Mouse (Mus musculus) thymus, adult 2 months (tissue): ENCODE results near the gene Ror1. TPM values are rescaled to one million over a fixed set of nuclear protein-coding genes. Genes with fewer than 3 reads are reported as not detected.

Experiments
- DNase-seq: peaks from one replicate; pipeline ENCODE4 v3.0.0; 2021
- H3K27ac ChIP-seq: fragments of 200-500 bp; 2 replicates; pipeline ENCODE4 v1.5.1; 2012; ENCODE audit warnings: low read length, control low read depth; ENCODE audit not compliant: control insufficient read depth, insufficient read depth
- H3K27me3 ChIP-seq: fragments of 200-500 bp; 2 replicates; pipeline ENCODE4 v1.6.1; 2012; ENCODE audit warnings: mild to moderate bottlenecking, low read length, moderate library complexity, mixed read lengths; ENCODE audit not compliant: control insufficient read depth, insufficient read depth
- H3K36me3 ChIP-seq: fragments of 200-500 bp; 2 replicates; pipeline ENCODE4 v1.6.1; 2012; ENCODE audit warnings: mild to moderate bottlenecking, low read length, moderate library complexity; ENCODE audit not compliant: control insufficient read depth, insufficient read depth
- H3K4me1 ChIP-seq: fragments of 200-500 bp; replicated peaks from 2 replicates; pipeline ENCODE4 v1.6.1; 2012; ENCODE audit warnings: low read length; ENCODE audit not compliant: control insufficient read depth, insufficient read depth
- H3K4me3 ChIP-seq: fragments of 200-500 bp; 2 replicates; pipeline ENCODE4 v1.5.1; 2012; ENCODE audit warnings: mild to moderate bottlenecking, low read length, control low read depth, moderate library complexity; ENCODE audit not compliant: control insufficient read depth, insufficient read depth
- CTCF ChIP-seq: fragments of 200-500 bp; IDR thresholded peaks from 2 replicates; pipeline ENCODE4 v1.5.1; 2012; ENCODE audit warnings: mild to moderate bottlenecking, control low read depth, low read length, moderate library complexity, borderline replicate concordance; ENCODE audit not compliant: control insufficient read depth, poor library complexity, insufficient read depth; ENCODE audit errors: extremely low read depth
- POLR2A ChIP-seq: fragments of 200-500 bp; IDR thresholded peaks from 2 replicates; pipeline ENCODE4 v1.6.1; 2012; ENCODE audit warnings: mild to moderate bottlenecking, low read length, control low read depth, moderate library complexity; ENCODE audit not compliant: control insufficient read depth, poor library complexity, insufficient read depth; ENCODE audit errors: extremely low read depth
- WGBS: fragments of 180-500 bp; shearing (Covaris S2); methylation state at CpG from one replicate; pipeline ENCODE4 v1.1.7; 2018; 5-methylcytosine and 5-hydroxymethylcytosine counted together
- polyA plus RNA-seq: library from polyadenylated mRNA; depleted of rRNA; stranded (reverse); fragments of >200 nt; gene quantifications from 2 replicates; pipeline ENCODE4 v1.2.3, GENCODE M21; 2012

The Ror1 gene
- polyA plus RNA-seq, 1 experiment, result 0.84 TPM

GRCm38 (mm10) chr4:100214324-100215215, 119.0 kb downstream of the Ror1 start:
- H3K27ac ChIP-seq, result no peak overlapping the region
- H3K36me3 ChIP-seq, result no peaks in the 10 kb centered on the region
- WGBS, result 90% methylated on average over 13 of the region's 13 CpGs
- H3K4me1 ChIP-seq, result no peaks in the 10 kb centered on the region
- no peaks in the 10 kb centered on the region for H3K27me3 ChIP-seq
- TF ChIP-seq CTCF (no peak), POLR2A (no peak)
- no peak overlapping the region for H3K4me3 ChIP-seq
- peak; percentile 30 for DNase-seq

- H3K36me3 ChIP-seq, result no peaks in the 10 kb centered on the region
- WGBS, result 88% methylated on average over 3 of the region's 3 CpGs
- no peak overlapping the region for H3K27ac ChIP-seq
- no peaks in the 10 kb centered on the region for H3K27me3 ChIP-seq
- no peak for DNase-seq
- no peaks in the 10 kb centered on the region for H3K4me1 ChIP-seq
- H3K4me3 ChIP-seq, result no peak overlapping the region
- TF ChIP-seq POLR2A, result no peak
- TF ChIP-seq CTCF, result no peak
Measured at GRCm38 (mm10) chr4:100216587-100216986, 121.0 kb downstream of the Ror1 start.

GRCm38 (mm10) chr4:100219026-100219425, 123.4 kb downstream of the Ror1 start:
- H3K27ac ChIP-seq, result no peak overlapping the region
- WGBS, result 59% methylated on average over 4 of the region's 4 CpGs
- H3K4me3 ChIP-seq, result no peak overlapping the region
- TF ChIP-seq CTCF, result no peak
- TF ChIP-seq POLR2A, result no peak
- H3K36me3 ChIP-seq, result no peaks in the 10 kb centered on the region
- no peaks in the 10 kb centered on the region for H3K4me1 ChIP-seq
- H3K27me3 ChIP-seq, result no peaks in the 10 kb centered on the region
- no peak for DNase-seq

GRCm38 (mm10) chr4:100219599-100219998, 124.0 kb downstream of the Ror1 start:
- DNase-seq, result no peak
- H3K4me3 ChIP-seq, result no peak overlapping the region
- 14% methylated on average over 4 of the region's 4 CpGs for WGBS
- no peak for TF ChIP-seq POLR2A
- no peak for TF ChIP-seq CTCF
- no peaks in the 10 kb centered on the region for H3K4me1 ChIP-seq
- H3K27me3 ChIP-seq, result no peaks in the 10 kb centered on the region
- no peak overlapping the region for H3K27ac ChIP-seq
- no peaks in the 10 kb centered on the region for H3K36me3 ChIP-seq

- Histone ChIP-seq H3K4me3 (no peak overlapping the region), H3K27me3 (no peaks in the 10 kb centered on the region), H3K27ac (no peak overlapping the region), H3K36me3 (no peaks in the 10 kb centered on the region), H3K4me1 (no peaks in the 10 kb centered on the region)
- no peak for DNase-seq
- TF ChIP-seq CTCF (no peak), POLR2A (no peak)
- 45% methylated on average over 13 of the region's 13 CpGs for WGBS
Measured at GRCm38 (mm10) chr4:100221978-100222737, 126.6 kb downstream of the Ror1 start.

GRCm38 (mm10) chr4:100223532-100223931, 127.9 kb downstream of the Ror1 start:
- 52% methylated on average over 1 of the region's 1 CpGs for WGBS
- no peak overlapping the region for H3K27ac ChIP-seq
- H3K27me3 ChIP-seq, result no peaks in the 10 kb centered on the region
- H3K4me3 ChIP-seq, result no peak overlapping the region
- no peaks in the 10 kb centered on the region for H3K4me1 ChIP-seq
- DNase-seq, result no peak
- no peaks in the 10 kb centered on the region for H3K36me3 ChIP-seq
- no peak for TF ChIP-seq CTCF
- TF ChIP-seq POLR2A, result no peak
